Mouse (Mus musculus) layer of hippocampus, adult 9-10 months (tissue): ENCODE results near the gene Myo10.

ENCODE experiments used
- DNase-seq: peaks from one replicate; pipeline ENCODE4 v3.0.0; 2022; ENCODE audit warnings: low spot score

Gene Myo10

GRCm38 (mm10) chr15:25620560-25620959 lies 1.8 kb upstream of the Myo10 start:
- DNase-seq, result no peak

GRCm38 (mm10) chr15:25621351-25622199 lies 750 bp upstream of the Myo10 start:
- no peak for DNase-seq

- DNase-seq, result no peak
Observed at GRCm38 (mm10) chr15:25622867-25623471, 644 bp downstream of the Myo10 start.

GRCm38 (mm10) chr15:25623556-25624180 lies 1.3 kb downstream of the Myo10 start:
- DNase-seq, result no peak

- no peak for DNase-seq
Observed at GRCm38 (mm10) chr15:25624263-25624662, 1.9 kb downstream of the Myo10 start.

- DNase-seq, result no peak
Observed at GRCm38 (mm10) chr15:25625471-25625870, 3.1 kb downstream of the Myo10 start.

GRCm38 (mm10) chr15:25627012-25627411 lies 4.7 kb downstream of the Myo10 start:
- no peak for DNase-seq

- DNase-seq, result no peak
Observed at GRCm38 (mm10) chr15:25628251-25628650, 5.9 kb downstream of the Myo10 start.

- DNase-seq, result no peak
Observed at GRCm38 (mm10) chr15:25630716-25631115, 8.4 kb downstream of the Myo10 start.

- DNase-seq, result no peak
Observed at GRCm38 (mm10) chr15:25631332-25631731, 9.0 kb downstream of the Myo10 start.

GRCm38 (mm10) chr15:25632902-25633301 lies 10.6 kb downstream of the Myo10 start:
- no peak for DNase-seq

GRCm38 (mm10) chr15:25633674-25634340 lies 11.5 kb downstream of the Myo10 start:
- no peak for DNase-seq

- DNase-seq, result no peak
Observed at GRCm38 (mm10) chr15:25637727-25638126, 15.4 kb downstream of the Myo10 start.

GRCm38 (mm10) chr15:25639217-25639616 lies 16.9 kb downstream of the Myo10 start:
- no peak for DNase-seq

GRCm38 (mm10) chr15:25640840-25641752 lies 18.8 kb downstream of the Myo10 start:
- no peak for DNase-seq

GRCm38 (mm10) chr15:25642214-25643058 lies 20.1 kb downstream of the Myo10 start:
- DNase-seq, result no peak

GRCm38 (mm10) chr15:25645862-25646261 lies 23.5 kb downstream of the Myo10 start:
- no peak for DNase-seq

GRCm38 (mm10) chr15:25648287-25648686 lies 26.0 kb downstream of the Myo10 start:
- no peak for DNase-seq

GRCm38 (mm10) chr15:25650371-25650770 lies 28.0 kb downstream of the Myo10 start:
- no peak for DNase-seq

GRCm38 (mm10) chr15:25651820-25652219 lies 29.5 kb downstream of the Myo10 start:
- DNase-seq, result no peak
